ENCODE assay signal across 8 mouse cellular contexts in genomic region chr1:187651688-187652241, GRCm38 (mm10). TPM values are rescaled to one million over a fixed set of nuclear protein-coding genes. Genes with fewer than 3 reads are reported as not detected.
A peak's percentile ranks its signal among the peaks of the same experiment; 100 is the strongest.
DNase-seq lines count a peak whose midpoint lies in the region; ATAC-seq and TF ChIP-seq lines count a peak whose summit lies in the region.

No protein-coding gene starts in this region.

- peaks cover 19% of the 10 kb centered on the region for H3K27me3 ChIP-seq in erythroblast, embryonic 14.5 days (ENCODE audit: control insufficient read depth)
- no peaks in the 10 kb centered on the region for H3K27me3 ChIP-seq in embryonic facial prominence, embryonic 11.5 days (ENCODE audit: control insufficient read depth, insufficient read depth, low read length)
- no peaks in the 10 kb centered on the region for H3K27me3 ChIP-seq in heart, postnatal 0 days (ENCODE audit: control insufficient read depth, insufficient read depth, low read length)
- peaks cover 16% of the 10 kb centered on the region for H3K27me3 ChIP-seq in liver, embryonic 11.5 days (replicated peaks; ENCODE audit: control insufficient read depth, insufficient read depth, low read length)
- H3K27me3 ChIP-seq in neural tube, embryonic 14.5 days (ENCODE audit: control insufficient read depth, insufficient read depth, low read length) = no peaks in the 10 kb centered on the region

- H3K4me2 ChIP-seq in embryonic facial prominence, embryonic 11.5 days (ENCODE audit: low read depth, low read length) = peak overlapping the region; percentile 99
- H3K4me2 ChIP-seq in heart, postnatal 0 days (ENCODE audit: low read depth, low read length) = peak overlapping the region; percentile 81
- H3K4me2 ChIP-seq in liver, embryonic 11.5 days = peak overlapping the region; percentile 62
- peak overlapping the region; percentile 68 for H3K4me2 ChIP-seq in neural tube, embryonic 14.5 days (ENCODE audit: low read depth, low read length)

- peak overlapping the region; percentile 9 for H3K4me3 ChIP-seq in erythroblast, embryonic 14.5 days (replicated peaks)
- H3K4me3 ChIP-seq in embryonic facial prominence, embryonic 11.5 days (ENCODE audit: low read depth, low read length) = peak overlapping the region; percentile 60
- peak overlapping the region; percentile 63 for H3K4me3 ChIP-seq in heart, postnatal 0 days (ENCODE audit: low read depth, low read length)
- peak overlapping the region; percentile 47 for H3K4me3 ChIP-seq in liver, embryonic 11.5 days (ENCODE audit: low read depth, low read length)
- H3K4me3 ChIP-seq in neural tube, embryonic 14.5 days (ENCODE audit: low read depth, low read length) = peak overlapping the region; percentile 53

- no peaks in the 10 kb centered on the region for H3K4me1 ChIP-seq in erythroblast, embryonic 14.5 days (ENCODE audit: control insufficient read depth)
- peaks cover 3% of the 10 kb centered on the region for H3K4me1 ChIP-seq in embryonic facial prominence, embryonic 11.5 days (ENCODE audit: control insufficient read depth, insufficient read depth, low read length)
- peaks cover 7% of the 10 kb centered on the region; the same call in 1 of the 2 replicates for H3K4me1 ChIP-seq in heart, postnatal 0 days (ENCODE audit: control insufficient read depth, insufficient read depth)
- H3K4me1 ChIP-seq in liver, embryonic 11.5 days (replicated peaks; ENCODE audit: control insufficient read depth, insufficient read depth, low read length) = no peaks in the 10 kb centered on the region
- peaks cover 10% of the 10 kb centered on the region; the same call in 1 of the 2 replicates for H3K4me1 ChIP-seq in neural tube, embryonic 14.5 days (ENCODE audit: control insufficient read depth, insufficient read depth, low read length)

- peak overlapping the region; percentile 78 for H3K9ac ChIP-seq in embryonic facial prominence, embryonic 11.5 days (replicated peaks; ENCODE audit: low read length)
- H3K9ac ChIP-seq in heart, postnatal 0 days (replicated peaks; ENCODE audit: low read depth, low read length) = peak overlapping the region; percentile 82
- peak overlapping the region; percentile 43 for H3K9ac ChIP-seq in liver, embryonic 11.5 days (ENCODE audit: low read depth, low read length)
- H3K9ac ChIP-seq in neural tube, embryonic 14.5 days (replicated peaks; ENCODE audit: low read depth, low read length) = peak overlapping the region; percentile 72

- TF ChIP-seq EP300 in heart, postnatal 0 days (IDR thresholded peaks at IDR 0.05; ENCODE audit: low read depth) = no peak; the same call in 1 of the 2 replicates

- TF ChIP-seq CTCF in heart, postnatal 0 days (IDR thresholded peaks at IDR 0.05; ENCODE audit: low read depth) = no peak

- no peak overlapping the region for H3K27ac ChIP-seq in embryonic facial prominence, embryonic 11.5 days (replicated peaks; ENCODE audit: low read depth, low read length)
- peak overlapping the region; percentile 88 for H3K27ac ChIP-seq in heart, postnatal 0 days (ENCODE audit: low read depth)
- H3K27ac ChIP-seq in liver, embryonic 11.5 days (ENCODE audit: low read depth, low read length) = no peak overlapping the region
- H3K27ac ChIP-seq in neural tube, embryonic 14.5 days (ENCODE audit: low read depth, low read length) = peak overlapping the region; percentile 50

- ATAC-seq in erythroblast, adult 5-6 weeks (replicated peaks; ENCODE audit: low FRiP score, poor library complexity, severe bottlenecking) = no peak
- ATAC-seq in embryonic facial prominence, embryonic 11.5 days (replicated peaks; ENCODE audit: insufficient number of reproducible peaks, low FRiP score, low TSS enrichment, low read depth) = peak; percentile 83
- peak; percentile 82 for ATAC-seq in heart, postnatal 0 days (ENCODE audit: insufficient read depth, low read depth)
- peak; percentile 42 for ATAC-seq in liver, embryonic 11.5 days (replicated peaks; ENCODE audit: low FRiP score)
- peak; percentile 85 for ATAC-seq in neural tube, embryonic 14.5 days (ENCODE audit: low read depth)

- WGBS in embryonic facial prominence, embryonic 11.5 days = under 1% methylated on average over 45 of the region's 47 CpGs
- under 1% methylated on average over 34 of the region's 47 CpGs for WGBS in heart, postnatal 0 days
- under 1% methylated on average over 46 of the region's 47 CpGs for WGBS in liver, embryonic 11.5 days
- WGBS in neural tube, embryonic 14.5 days = under 1% methylated on average over 46 of the region's 47 CpGs

- peak; percentile 61 for DNase-seq in embryonic facial prominence, embryonic 11.5 days (ENCODE audit: low spot score)
- peak; percentile 62 for DNase-seq in heart, postnatal 0 days (ENCODE audit: low spot score)
- peak; percentile 62 to 76 for DNase-seq in kidney, postnatal 25 days
- peak; percentile 41 for DNase-seq in liver, embryonic 11.5 days (ENCODE audit: low spot score)
- DNase-seq in spleen, postnatal 36 days (ENCODE audit: low spot score in 2 of 2) = no peak

- H3K36me3 ChIP-seq in erythroblast, embryonic 14.5 days (ENCODE audit: control insufficient read depth) = no peaks in the 10 kb centered on the region
- H3K36me3 ChIP-seq in embryonic facial prominence, embryonic 11.5 days (replicated peaks; ENCODE audit: control insufficient read depth, insufficient read depth, low read depth, low read length) = no peaks in the 10 kb centered on the region
- no peaks in the 10 kb centered on the region for H3K36me3 ChIP-seq in heart, postnatal 0 days (replicated peaks; ENCODE audit: control insufficient read depth, insufficient read depth, low read length)
- H3K36me3 ChIP-seq in liver, embryonic 11.5 days (ENCODE audit: control insufficient read depth, insufficient read depth, low read length) = no peaks in the 10 kb centered on the region
- no peaks in the 10 kb centered on the region for H3K36me3 ChIP-seq in neural tube, embryonic 14.5 days (ENCODE audit: control insufficient read depth, insufficient read depth, low read length)

- no peaks in the 10 kb centered on the region for H3K9me3 ChIP-seq in erythroblast, embryonic 14.5 days (ENCODE audit: control insufficient read depth, low read length)
- H3K9me3 ChIP-seq in embryonic facial prominence, embryonic 11.5 days (replicated peaks; ENCODE audit: control insufficient read depth, low read length) = no peaks in the 10 kb centered on the region
- no peaks in the 10 kb centered on the region for H3K9me3 ChIP-seq in heart, postnatal 0 days (replicated peaks; ENCODE audit: control insufficient read depth, low read length)
- H3K9me3 ChIP-seq in liver, embryonic 11.5 days (ENCODE audit: control insufficient read depth, low read length) = no peaks in the 10 kb centered on the region
- H3K9me3 ChIP-seq in neural tube, embryonic 14.5 days (ENCODE audit: control insufficient read depth, low read length) = no peaks in the 10 kb centered on the region

RNA-seq across cellular contexts. Expression of gene Esrrg, which starts 43.2 kb away (rescaled TPM):
- not detected in 2 replicates for polyA plus RNA-seq in erythroblast, embryonic 14.5 days (2012)
- total RNA-seq in erythroblast, adult 5-6 weeks (2015; ENCODE audit: low replicate concordance) = not detected in 2 replicates
- not detected in 2 replicates for total RNA-seq in erythroblast, adult 5-6 weeks (2017; ENCODE audit: low replicate concordance)
- 1.5 and 2.2 TPM in 2 replicates for polyA plus RNA-seq in embryonic facial prominence, embryonic 11.5 days (2014; fragmentation: Nextera tagmentation; extraction: Ambion mirVana)
- 16.8 and 23.1 TPM in 2 replicates for total RNA-seq in heart, postnatal 0 days (2014; rRNA removed; ENCODE audit: low replicate concordance)
- 11.5 and 11.9 TPM in 2 replicates for polyA plus RNA-seq in heart, postnatal 0 days (2015; fragmentation: Nextera tagmentation; extraction: Ambion mirVana)
- 0.55 and 0.95 TPM in 2 replicates for polyA plus RNA-seq in liver, embryonic 11.5 days (2014; fragmentation: Nextera tagmentation; extraction: Ambion mirVana)
- 49.7 and 51.4 TPM in 2 replicates for polyA plus RNA-seq in neural tube, embryonic 14.5 days (2014; fragmentation: Nextera tagmentation; extraction: Ambion mirVana)

Comparison
In these comparisons a context has a peak if more than half of its experiments do, and no peak if none do; other contexts are left out.
1. H3K4me3 ChIP-seq: peak in every context shown above with its lines; median percentile 63 in heart, postnatal 0 days; 60 in embryonic facial prominence, embryonic 11.5 days; 53 in neural tube, embryonic 14.5 days; 47 in liver, embryonic 11.5 days; 9 in erythroblast, embryonic 14.5 days.
2. DNase-seq: peak in embryonic facial prominence, embryonic 11.5 days (single experiment), heart, postnatal 0 days (single experiment), kidney, postnatal 25 days (2 of 2) and liver, embryonic 11.5 days (single experiment); none in spleen, postnatal 36 days (0 of 2).
3. H3K27ac ChIP-seq: peak in heart, postnatal 0 days (single experiment) and neural tube, embryonic 14.5 days (single experiment); none in embryonic facial prominence, embryonic 11.5 days (single experiment) and liver, embryonic 11.5 days (single experiment).
4. Peak in every context shown above with its lines, with median percentiles within 50 percentile points of each other: H3K4me2 ChIP-seq and H3K9ac ChIP-seq.